Mouse (Mus musculus): ENCODE results near the gene Amhr2. TPM values are rescaled to one million over a fixed set of nuclear protein-coding genes. Genes with fewer than 3 reads are reported as not detected.
A peak's percentile ranks its signal among the peaks of the same experiment; 100 is the strongest.

The Amhr2 gene
- polyA plus RNA-seq, 1 experiment from 2014 or later: 0.38 TPM

DNA sequence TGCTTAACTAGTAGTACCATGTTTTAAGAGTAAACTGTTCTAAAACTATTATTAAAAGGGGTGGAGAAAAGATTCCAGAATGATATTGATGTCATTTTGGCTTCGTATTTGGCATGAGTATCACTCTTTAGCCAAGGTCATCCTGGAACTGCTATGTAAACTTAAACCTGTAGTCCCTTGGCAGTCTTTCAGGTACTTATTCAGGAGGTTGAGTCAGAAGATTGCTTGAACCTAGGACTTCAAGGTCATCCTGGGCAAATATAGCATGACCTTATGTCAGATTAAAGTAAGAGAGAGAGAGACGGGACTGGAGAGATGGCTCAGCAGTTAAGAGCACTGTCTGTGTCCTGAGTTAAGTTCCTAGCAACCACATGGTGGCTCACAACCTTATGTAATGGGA lies 20.5 kb upstream of the Amhr2 start:
- Histone ChIP-seq H3K36me3 (peaks cover 48% of the 10 kb centered on the region), H3K9ac (no peak overlapping the region), H3K4me3 (no peak overlapping the region), H3K9me3 (replicated peaks) (no peaks in the 10 kb centered on the region), H3K4me1 (replicated peaks) (0 out of 2 replicates have a peak, but pooled peaks cover 6% of the 10 kb centered on the region), H3K27me3 (replicated peaks) (no peaks in the 10 kb centered on the region), H3K27ac (ENCODE audit: poor library complexity, severe bottlenecking) (no peak overlapping the region), H3K4me2 (no peak overlapping the region)
- WGBS: 70% methylated on average over 2 of the region's 2 CpGs
- ATAC-seq (ENCODE audit: insufficient number of reproducible peaks, low FRiP score): no peak

DNA sequence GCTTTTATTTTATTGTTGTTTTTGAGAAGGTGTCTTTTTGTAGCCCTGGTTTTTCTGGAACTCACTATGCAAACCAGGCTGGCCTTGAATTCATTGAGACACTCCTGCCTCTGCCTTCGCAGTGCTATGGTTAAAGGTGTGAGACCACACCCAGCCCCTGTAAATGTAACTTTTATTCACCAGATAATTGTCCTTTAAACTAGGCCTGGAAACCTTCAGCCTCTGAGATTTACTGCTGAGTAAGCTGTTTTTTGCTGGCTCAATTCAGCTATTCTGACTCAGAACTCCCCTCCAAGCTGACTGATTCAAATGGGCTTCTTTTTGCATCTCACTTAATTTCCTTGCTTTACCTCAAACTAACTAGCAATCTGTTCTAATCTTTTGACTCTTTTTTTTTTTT lies 18.2 kb upstream of the Amhr2 start:
- no peaks in the 10 kb centered on the region for H3K4me1 ChIP-seq (replicated peaks)
- no peak overlapping the region for H3K27ac ChIP-seq (ENCODE audit: poor library complexity, severe bottlenecking)
- peaks cover 67% of the 10 kb centered on the region for H3K36me3 ChIP-seq
- no peak for ATAC-seq (ENCODE audit: insufficient number of reproducible peaks, low FRiP score)
- no peak overlapping the region for H3K9ac ChIP-seq
- WGBS: 100% methylated on average over 1 of the region's 1 CpGs
- no peak overlapping the region for H3K4me2 ChIP-seq
- H3K27me3 ChIP-seq (replicated peaks): no peaks in the 10 kb centered on the region
- H3K9me3 ChIP-seq (replicated peaks): no peaks in the 10 kb centered on the region
- no peak overlapping the region for H3K4me3 ChIP-seq

DNA sequence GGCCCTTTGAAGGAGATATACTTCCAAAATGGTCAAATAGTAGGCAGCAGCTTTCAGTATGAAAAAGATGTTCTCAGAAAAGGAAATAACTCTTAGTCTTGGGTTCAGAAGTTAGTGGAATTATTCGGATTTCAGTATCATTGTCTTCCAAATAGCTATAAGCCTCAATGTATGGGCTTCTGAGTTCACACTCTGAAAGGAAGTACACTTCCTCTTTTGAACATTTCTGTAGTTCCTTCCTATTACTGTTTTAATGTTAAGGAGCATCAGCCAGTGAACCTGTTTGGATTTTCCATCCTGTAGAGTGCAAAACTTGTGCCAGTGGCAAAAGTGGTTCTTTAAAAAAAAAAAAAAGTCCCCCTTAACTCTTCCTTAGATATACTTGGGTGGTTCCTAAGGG lies 13.1 kb upstream of the Amhr2 start:
- 79% methylated on average over 1 of the region's 1 CpGs for WGBS
- Histone ChIP-seq H3K27ac (ENCODE audit: poor library complexity, severe bottlenecking) (peak overlapping the region; percentile 44; the same call in 1 of the 2 replicates), H3K4me3 (no peak overlapping the region)

DNA sequence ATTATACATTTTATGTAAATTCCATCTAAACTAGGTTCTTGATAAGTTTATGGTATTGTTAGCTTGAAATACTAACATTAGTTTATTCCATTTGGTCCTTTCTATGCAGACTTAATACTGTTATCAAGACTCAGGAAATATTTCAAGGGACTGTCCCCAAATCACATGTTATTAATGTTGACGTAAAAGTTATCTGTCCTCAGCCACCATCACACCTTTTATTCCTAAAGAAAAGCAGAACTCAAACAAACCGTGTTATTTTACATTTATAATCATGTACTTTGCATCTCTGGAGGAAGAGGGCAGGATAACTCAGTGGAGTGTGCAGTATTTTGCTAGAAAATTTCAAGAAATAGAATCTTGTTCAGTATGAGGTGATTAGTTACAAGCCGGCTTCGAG lies 12.0 kb upstream of the Amhr2 start:
- Histone ChIP-seq H3K4me3 (no peak overlapping the region), H3K36me3 (peaks cover 74% of the 10 kb centered on the region), H3K4me1 (replicated peaks) (no peaks in the 10 kb centered on the region), H3K4me2 (no peak overlapping the region), H3K9me3 (replicated peaks) (no peaks in the 10 kb centered on the region), H3K27ac (ENCODE audit: poor library complexity, severe bottlenecking) (no peak overlapping the region), H3K27me3 (replicated peaks) (no peaks in the 10 kb centered on the region), H3K9ac (no peak overlapping the region)
- ATAC-seq (ENCODE audit: insufficient number of reproducible peaks, low FRiP score): no peak
- WGBS: 92% methylated on average over 4 of the region's 4 CpGs

More for the DNA sequence above, 13.1 kb upstream of the Amhr2 start:
- Histone ChIP-seq H3K9me3 (replicated peaks) (no peaks in the 10 kb centered on the region), H3K4me2 (no peak overlapping the region), H3K4me1 (replicated peaks) (no peaks in the 10 kb centered on the region), H3K9ac (no peak overlapping the region), H3K27me3 (replicated peaks) (no peaks in the 10 kb centered on the region), H3K36me3 (peaks cover 78% of the 10 kb centered on the region)
- ATAC-seq (ENCODE audit: insufficient number of reproducible peaks, low FRiP score): no peak

DNA sequence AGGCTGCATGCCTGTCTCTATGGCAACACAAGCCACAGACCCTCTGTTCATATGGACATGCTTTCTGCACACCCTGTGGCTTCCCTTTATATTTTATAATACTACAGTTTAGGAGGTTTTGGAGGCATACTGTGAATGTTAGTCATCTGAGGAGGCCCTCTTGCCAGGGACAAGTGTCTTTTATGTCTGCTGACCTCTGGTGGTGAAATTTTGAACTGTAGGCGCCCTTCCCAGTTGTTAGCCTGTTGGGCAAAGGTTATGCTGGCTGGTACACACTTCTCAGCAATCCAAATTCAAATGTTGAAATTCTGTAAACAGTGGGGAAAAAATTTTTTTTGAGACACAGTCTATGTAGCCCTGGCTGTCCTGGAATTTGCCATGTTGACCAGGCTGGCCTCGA lies 2.7 kb upstream of the Amhr2 start:
- 48% methylated on average over 2 of the region's 2 CpGs for WGBS
- peak; percentile 26; the same call in 1 of the 2 replicates for ATAC-seq (ENCODE audit: insufficient number of reproducible peaks, low FRiP score)
- H3K4me3 ChIP-seq: no peak overlapping the region
- no peaks in the 10 kb centered on the region for H3K27me3 ChIP-seq (replicated peaks)
- peaks cover 16% of the 10 kb centered on the region for H3K4me1 ChIP-seq (replicated peaks)
- no peak overlapping the region for H3K4me2 ChIP-seq
- peaks cover 5% of the 10 kb centered on the region; the same call in 1 of the 2 replicates for H3K36me3 ChIP-seq
- H3K9me3 ChIP-seq (replicated peaks): no peaks in the 10 kb centered on the region
- no peak overlapping the region for H3K9ac ChIP-seq
- no peak overlapping the region for H3K27ac ChIP-seq (ENCODE audit: poor library complexity, severe bottlenecking)

DNA sequence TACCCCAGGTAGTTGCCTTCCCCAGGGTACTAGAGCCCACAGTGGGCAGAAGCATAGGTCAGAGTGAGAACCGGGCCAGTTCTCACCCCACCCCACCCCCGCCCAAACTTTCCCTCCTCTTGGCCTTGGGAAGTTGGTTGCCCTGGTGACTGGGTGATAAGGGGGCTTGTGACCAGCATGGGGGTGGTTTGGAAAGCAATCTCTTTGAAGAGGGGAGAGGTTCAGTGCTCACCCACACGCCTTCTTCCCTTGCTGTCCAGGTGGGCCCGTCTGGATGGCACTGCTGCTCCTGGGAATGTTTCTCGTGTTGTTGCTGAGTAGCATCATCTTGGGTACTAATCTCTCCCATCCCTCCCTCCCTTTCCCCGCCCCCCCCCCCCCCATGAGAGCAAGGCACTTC lies 1.3 kb downstream of the Amhr2 start:
- no peak overlapping the region for H3K27ac ChIP-seq (ENCODE audit: poor library complexity, severe bottlenecking)
- no peak overlapping the region for H3K4me3 ChIP-seq
- H3K4me1 ChIP-seq (replicated peaks): peaks cover 18% of the 10 kb centered on the region
- no peak overlapping the region for H3K9ac ChIP-seq
- 18% methylated on average over 5 of the region's 6 CpGs for WGBS
- H3K9me3 ChIP-seq (replicated peaks): no peaks in the 10 kb centered on the region
- no peaks in the 10 kb centered on the region for H3K36me3 ChIP-seq
- no peaks in the 10 kb centered on the region for H3K27me3 ChIP-seq (replicated peaks)
- H3K4me2 ChIP-seq: no peak overlapping the region
- no peak for ATAC-seq (ENCODE audit: insufficient number of reproducible peaks, low FRiP score)

DNA sequence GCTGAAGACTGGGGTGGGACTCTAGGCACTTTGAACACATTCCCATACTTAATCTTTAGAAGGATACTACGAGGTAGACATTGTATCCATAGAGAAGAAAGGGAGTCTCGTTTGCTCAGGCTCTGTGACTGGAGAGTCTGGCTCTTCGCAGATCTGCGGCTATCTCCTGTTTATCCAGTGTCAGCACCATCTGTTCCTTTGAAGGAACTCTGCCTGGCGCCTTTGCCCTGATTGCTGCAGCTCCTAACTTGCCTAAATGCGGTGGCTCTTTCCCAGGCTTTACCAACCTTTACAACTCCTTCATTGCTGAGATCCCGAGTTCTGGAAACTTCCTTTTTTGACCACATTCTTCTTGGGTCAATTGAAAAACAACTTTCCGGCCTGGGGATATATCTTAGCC lies 4.2 kb downstream of the Amhr2 start:
- WGBS: 43% methylated on average over 8 of the region's 8 CpGs
- H3K9me3 ChIP-seq (replicated peaks): no peaks in the 10 kb centered on the region
- H3K4me1 ChIP-seq (replicated peaks): peaks cover 26% of the 10 kb centered on the region
- no peak overlapping the region for H3K4me2 ChIP-seq
- H3K9ac ChIP-seq: no peak overlapping the region
- H3K27ac ChIP-seq (ENCODE audit: poor library complexity, severe bottlenecking): no peak overlapping the region
- no peak overlapping the region for H3K4me3 ChIP-seq
- no peaks in the 10 kb centered on the region for H3K27me3 ChIP-seq (replicated peaks)
- H3K36me3 ChIP-seq: no peaks in the 10 kb centered on the region
- ATAC-seq (ENCODE audit: insufficient number of reproducible peaks, low FRiP score): no peak

DNA sequence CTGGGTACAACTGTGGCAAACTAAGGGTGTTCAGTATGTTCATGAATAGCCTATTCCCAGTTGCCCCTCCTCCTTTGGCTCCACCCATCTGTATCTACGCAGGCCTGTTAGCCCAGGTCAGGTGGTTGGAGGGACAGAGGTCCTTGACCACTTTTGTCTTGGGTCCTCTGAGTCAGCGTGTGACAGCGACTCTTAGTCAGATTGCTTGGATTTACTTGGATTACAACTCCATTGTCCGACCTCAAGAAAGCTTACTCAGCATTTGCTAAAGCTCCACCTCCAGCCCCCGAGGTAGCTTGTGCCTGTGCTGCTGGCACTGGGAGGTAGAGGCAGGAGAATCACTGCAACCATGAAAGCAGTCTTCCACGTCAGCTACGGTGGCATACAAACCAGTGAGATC lies 5.8 kb downstream of the Amhr2 start:
- Histone ChIP-seq H3K4me3 (no peak overlapping the region), H3K4me2 (no peak overlapping the region), H3K4me1 (replicated peaks) (peaks cover 22% of the 10 kb centered on the region), H3K27ac (ENCODE audit: poor library complexity, severe bottlenecking) (no peak overlapping the region), H3K27me3 (replicated peaks) (no peaks in the 10 kb centered on the region), H3K9ac (no peak overlapping the region), H3K36me3 (no peaks in the 10 kb centered on the region), H3K9me3 (replicated peaks) (no peaks in the 10 kb centered on the region)
- ATAC-seq (ENCODE audit: insufficient number of reproducible peaks, low FRiP score): no peak
- WGBS: 45% methylated on average over 7 of the region's 7 CpGs

DNA sequence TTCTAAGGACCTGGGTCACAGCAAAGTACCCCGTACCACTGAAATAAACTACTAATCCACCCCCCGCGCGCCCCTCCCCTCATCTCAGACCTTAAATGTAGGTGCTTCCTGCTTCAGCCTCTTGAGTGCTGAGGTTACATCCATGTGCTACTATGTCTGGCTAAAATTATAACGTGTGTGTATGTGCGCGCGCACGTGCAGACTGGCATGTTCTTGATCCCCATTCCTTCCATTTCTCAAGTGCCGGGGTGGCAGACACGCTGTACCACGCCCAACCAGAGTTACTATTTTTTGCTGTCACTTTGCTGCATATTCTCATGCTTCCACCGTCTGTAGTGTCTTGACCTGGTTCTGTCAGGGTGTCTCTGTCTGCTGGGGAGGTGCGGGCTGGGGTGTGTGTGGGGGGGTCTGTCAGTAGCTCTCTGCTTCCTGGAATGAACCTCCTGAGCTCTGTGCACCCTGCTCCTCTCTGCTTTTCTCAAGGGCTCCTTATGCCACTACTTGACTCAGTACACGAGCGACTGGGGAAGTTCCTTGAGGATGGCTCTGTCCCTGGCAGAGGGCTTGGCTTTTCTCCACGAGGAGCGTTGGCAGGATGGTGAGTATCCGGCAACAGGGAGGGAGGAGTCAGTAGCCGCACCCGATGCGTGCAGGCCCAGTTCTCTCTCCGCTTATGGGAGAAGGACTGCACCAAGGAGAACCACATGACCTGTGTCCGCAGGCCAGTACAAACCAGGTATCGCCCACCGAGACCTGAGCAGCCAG lies 6.7 kb downstream of the Amhr2 start:
- no peak overlapping the region for H3K27ac ChIP-seq (ENCODE audit: poor library complexity, severe bottlenecking)
- no peaks in the 10 kb centered on the region for H3K9me3 ChIP-seq (replicated peaks)
- no peak overlapping the region for H3K4me2 ChIP-seq
- H3K4me3 ChIP-seq: no peak overlapping the region
- H3K36me3 ChIP-seq: no peaks in the 10 kb centered on the region
- no peaks in the 10 kb centered on the region for H3K27me3 ChIP-seq (replicated peaks)
- ATAC-seq (ENCODE audit: insufficient number of reproducible peaks, low FRiP score): no peak
- peaks cover 13% of the 10 kb centered on the region for H3K4me1 ChIP-seq (replicated peaks)
- no peak overlapping the region for H3K9ac ChIP-seq
- 77% methylated on average over 26 of the region's 26 CpGs for WGBS

DNA sequence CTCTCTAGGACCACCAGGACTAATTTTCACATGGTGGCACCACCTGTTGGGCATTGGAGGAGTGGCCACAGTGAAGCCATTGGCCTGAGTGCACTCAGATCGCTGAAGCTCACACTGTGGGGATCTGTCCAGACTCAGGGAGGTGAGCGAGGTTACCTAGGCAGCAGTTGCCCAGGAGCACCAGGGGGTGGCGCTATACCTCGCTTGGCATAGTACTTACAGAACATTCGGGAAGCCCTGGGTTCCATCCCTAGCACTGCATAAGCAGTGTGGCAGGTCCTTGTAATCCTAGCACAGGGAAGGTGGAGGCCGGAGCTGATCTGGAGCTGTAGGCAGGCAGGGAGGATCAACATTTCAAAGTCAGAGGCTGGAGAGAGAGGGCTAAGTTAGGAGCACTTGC lies 10.8 kb downstream of the Amhr2 start:
- H3K4me2 ChIP-seq: no peak overlapping the region
- no peaks in the 10 kb centered on the region for H3K9me3 ChIP-seq (replicated peaks)
- no peak overlapping the region for H3K9ac ChIP-seq
- no peaks in the 10 kb centered on the region for H3K27me3 ChIP-seq (replicated peaks)
- no peak for ATAC-seq (ENCODE audit: insufficient number of reproducible peaks, low FRiP score)
- no peak overlapping the region for H3K27ac ChIP-seq (ENCODE audit: poor library complexity, severe bottlenecking)
- no peaks in the 10 kb centered on the region for H3K36me3 ChIP-seq
- H3K4me3 ChIP-seq: no peak overlapping the region
- peaks cover 25% of the 10 kb centered on the region for H3K4me1 ChIP-seq (replicated peaks)
- WGBS: 31% methylated on average over 6 of the region's 6 CpGs

DNA sequence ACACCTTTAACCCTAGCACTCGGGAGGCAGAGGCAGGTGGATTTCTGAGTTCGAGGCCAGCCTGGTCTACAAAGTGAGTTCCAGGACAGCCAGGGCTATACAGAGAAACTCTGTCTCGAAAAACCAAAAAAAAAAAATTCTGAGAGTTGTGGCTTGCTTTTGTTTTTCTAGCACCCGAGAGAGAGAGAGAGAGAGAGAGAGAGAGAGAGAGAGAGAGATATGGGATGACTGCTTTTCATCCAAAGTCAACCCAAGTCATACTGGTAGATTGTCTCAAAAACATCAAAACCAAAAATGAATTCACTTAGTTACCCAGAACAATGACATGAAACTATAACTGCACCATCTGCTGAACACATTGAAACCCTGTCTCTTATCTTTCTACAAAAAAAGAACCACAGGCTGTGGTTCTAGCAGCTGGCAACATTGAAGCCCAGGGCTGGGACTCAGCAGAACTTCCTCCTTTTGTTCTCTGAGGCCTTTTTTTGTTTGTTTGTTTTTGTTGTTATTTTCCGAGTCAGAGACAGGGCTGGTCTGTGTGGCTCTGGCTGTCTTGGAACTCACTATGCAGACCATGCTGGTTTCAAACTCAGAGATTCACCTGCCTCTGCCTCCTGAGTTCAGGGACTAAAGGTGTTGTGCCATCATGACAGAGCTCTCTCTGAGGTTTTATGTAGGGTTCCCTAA lies 13.0 kb downstream of the Amhr2 start:
- WGBS: 57% methylated on average over 5 of the region's 5 CpGs
- Histone ChIP-seq H3K36me3 (peaks cover 11% of the 10 kb centered on the region; the same call in 1 of the 2 replicates), H3K27ac (ENCODE audit: poor library complexity, severe bottlenecking) (peak overlapping the region; percentile 52), H3K27me3 (replicated peaks) (no peaks in the 10 kb centered on the region), H3K4me2 (peak overlapping the region; percentile 66), H3K4me1 (replicated peaks) (peaks cover 19% of the 10 kb centered on the region), H3K4me3 (peak overlapping the region; percentile 56), H3K9me3 (replicated peaks) (no peaks in the 10 kb centered on the region), H3K9ac (no peak overlapping the region)
- no peak for ATAC-seq (ENCODE audit: insufficient number of reproducible peaks, low FRiP score)

Measured in heart, embryonic 12.5 days (tissue).